Mouse (Mus musculus): Measurements from ENCODE around the gene Ergic3. TPM values are rescaled to one million over a fixed set of nuclear protein-coding genes. Genes with fewer than 3 reads are reported as not detected.

Gene Ergic3
- polyA plus RNA-seq, 1 experiment: 372 TPM

DNA sequence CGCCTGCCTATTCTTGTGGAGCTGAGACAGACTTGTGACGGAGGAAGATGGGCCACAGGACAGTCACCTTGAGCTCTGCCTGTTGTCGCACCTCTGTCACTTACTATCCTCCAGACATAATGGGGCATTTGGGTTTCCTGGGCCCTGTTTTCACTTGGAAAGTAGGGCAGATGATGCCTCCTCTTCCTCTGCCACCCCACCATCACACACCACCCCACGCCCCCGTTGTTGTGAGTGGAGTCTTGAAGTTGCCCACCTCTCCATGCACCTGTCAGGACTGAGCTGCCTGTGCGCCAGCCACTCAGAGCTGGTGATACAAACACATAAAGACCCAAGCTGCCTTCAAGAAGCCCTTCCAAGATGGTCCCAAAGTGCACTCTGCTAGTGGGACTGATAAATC is 20.7 kb upstream of the Ergic3 start:
- Histone ChIP-seq H3K27me3 (ENCODE audit: control insufficient read depth, insufficient read depth, insufficient read length) (no peaks in the 10 kb centered on the region), H3K4me3 (no peak overlapping the region), H3K36me3 (ENCODE audit: control insufficient read depth, insufficient read depth) (peaks cover 3% of the 10 kb centered on the region), H3K4me2 (ENCODE audit: low read depth) (no peak overlapping the region), H3K79me2 (ENCODE audit: control insufficient read depth, insufficient read depth) (no peaks in the 10 kb centered on the region), H3ac (ENCODE audit: control insufficient read depth, insufficient read length) (no peak overlapping the region)
- TF ChIP-seq MAX (IDR thresholded peaks at IDR 0.05; ENCODE audit: low read depth) (no peak), E2F4 (IDR thresholded peaks at IDR 0.05; ENCODE audit: insufficient read depth) (no peak), TCF3 (IDR thresholded peaks at IDR 0.05; ENCODE audit: insufficient read length, low read depth) (no peak), POLR2AphosphoS2 (IDR thresholded peaks at IDR 0.05; ENCODE audit: insufficient read length, low read depth) (no peak), MYOG (IDR thresholded peaks at IDR 0.05; ENCODE audit: control insufficient read depth in 1 of 3, insufficient read depth in 1 of 3, insufficient read length in 2 of 3, low read depth in 2 of 3) (no peak), USF1 (IDR thresholded peaks at IDR 0.05; ENCODE audit: low read depth) (no peak), CEBPB (IDR thresholded peaks at IDR 0.05; ENCODE audit: insufficient read depth, poor library complexity, severe bottlenecking) (no peak), POLR2A (IDR thresholded peaks at IDR 0.05; ENCODE audit: insufficient read length, low read depth) (no peak), MYOD1 (IDR thresholded peaks at IDR 0.05; ENCODE audit: control insufficient read depth in 1 of 3, insufficient read length in 2 of 3, low read depth in 2 of 3) (no peak)

- Histone ChIP-seq H3K27me3 (ENCODE audit: control insufficient read depth, insufficient read depth, insufficient read length) (no peaks in the 10 kb centered on the region), H3K4me2 (ENCODE audit: low read depth) (no peak overlapping the region), H3K4me3 (no peak overlapping the region), H3K36me3 (ENCODE audit: control insufficient read depth, insufficient read depth) (no peaks in the 10 kb centered on the region), H3ac (ENCODE audit: control insufficient read depth, insufficient read length) (no peak overlapping the region), H3K79me2 (ENCODE audit: control insufficient read depth, insufficient read depth) (no peaks in the 10 kb centered on the region)
- TF ChIP-seq MYOD1 (IDR thresholded peaks at IDR 0.05; ENCODE audit: control insufficient read depth in 1 of 3, insufficient read length in 2 of 3, low read depth in 2 of 3) (no peak), TCF3 (IDR thresholded peaks at IDR 0.05; ENCODE audit: insufficient read length, low read depth) (no peak), CEBPB (IDR thresholded peaks at IDR 0.05; ENCODE audit: insufficient read depth, poor library complexity, severe bottlenecking) (no peak), MAX (IDR thresholded peaks at IDR 0.05; ENCODE audit: low read depth) (no peak), REST (IDR thresholded peaks at IDR 0.05; ENCODE audit: insufficient read depth, insufficient read length) (no peak), SRF (IDR thresholded peaks at IDR 0.05; ENCODE audit: control insufficient read depth, insufficient read length, low read depth) (no peak), TCF12 (IDR thresholded peaks at IDR 0.05; ENCODE audit: insufficient read depth, poor library complexity, severe bottlenecking) (no peak), POLR2AphosphoS2 (IDR thresholded peaks at IDR 0.05; ENCODE audit: insufficient read length, low read depth) (no peak), POLR2A (IDR thresholded peaks at IDR 0.05; ENCODE audit: insufficient read length, low read depth) (no peak), USF1 (IDR thresholded peaks at IDR 0.05; ENCODE audit: low read depth) (no peak), E2F4 (IDR thresholded peaks at IDR 0.05; ENCODE audit: insufficient read depth) (no peak), MYOG (IDR thresholded peaks at IDR 0.05; ENCODE audit: control insufficient read depth in 1 of 3, insufficient read depth in 1 of 3, insufficient read length in 2 of 3, low read depth in 2 of 3) (no peak)
These were observed 18.8 kb upstream of the Ergic3 start for GRCm38 (mm10) chr2:155989085-155989484.

DNA sequence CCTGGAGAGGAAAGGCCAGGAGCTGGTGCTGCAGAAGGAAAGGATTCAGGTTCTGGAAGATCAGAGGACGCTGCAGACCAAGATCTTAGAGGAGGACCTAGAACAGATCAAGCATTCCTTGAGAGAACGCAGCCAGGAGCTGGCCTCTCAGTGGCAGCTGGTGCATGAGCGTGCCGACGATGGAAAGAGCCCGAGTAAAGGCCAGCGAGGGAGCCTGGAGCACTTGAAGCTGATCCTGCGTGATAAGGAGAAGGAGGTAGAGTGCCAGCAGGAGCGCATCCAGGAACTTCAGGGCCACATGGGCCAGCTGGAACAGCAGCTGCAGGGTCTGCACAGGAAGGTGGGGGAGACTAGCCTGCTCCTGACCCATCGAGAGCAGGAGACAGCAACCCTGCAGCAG is 16.7 kb upstream of the Ergic3 start:
- Histone ChIP-seq H3K79me2 (ENCODE audit: control insufficient read depth, insufficient read depth) (no peaks in the 10 kb centered on the region), H3K4me3 (no peak overlapping the region), H3ac (ENCODE audit: control insufficient read depth, insufficient read length) (no peak overlapping the region), H3K4me2 (ENCODE audit: low read depth) (no peak overlapping the region), H3K36me3 (ENCODE audit: control insufficient read depth, insufficient read depth) (no peaks in the 10 kb centered on the region), H3K27me3 (ENCODE audit: control insufficient read depth, insufficient read depth, insufficient read length) (no peaks in the 10 kb centered on the region)
- TF ChIP-seq POLR2AphosphoS2 (IDR thresholded peaks at IDR 0.05; ENCODE audit: insufficient read length, low read depth) (no peak), POLR2A (IDR thresholded peaks at IDR 0.05; ENCODE audit: insufficient read length, low read depth) (no peak), MYOD1 (IDR thresholded peaks at IDR 0.05; ENCODE audit: control insufficient read depth in 1 of 3, insufficient read length in 2 of 3, low read depth in 2 of 3) (no peak), USF1 (IDR thresholded peaks at IDR 0.05; ENCODE audit: low read depth) (no peak), TCF3 (IDR thresholded peaks at IDR 0.05; ENCODE audit: insufficient read length, low read depth) (no peak), CEBPB (IDR thresholded peaks at IDR 0.05; ENCODE audit: insufficient read depth, poor library complexity, severe bottlenecking) (no peak), REST (IDR thresholded peaks at IDR 0.05; ENCODE audit: insufficient read depth, insufficient read length) (no peak), MAX (IDR thresholded peaks at IDR 0.05; ENCODE audit: low read depth) (no peak), SRF (IDR thresholded peaks at IDR 0.05; ENCODE audit: control insufficient read depth, insufficient read length, low read depth) (no peak), MYOG (IDR thresholded peaks at IDR 0.05; ENCODE audit: control insufficient read depth in 1 of 3, insufficient read depth in 1 of 3, insufficient read length in 2 of 3, low read depth in 2 of 3) (no peak), E2F4 (IDR thresholded peaks at IDR 0.05; ENCODE audit: insufficient read depth) (no peak), TCF12 (IDR thresholded peaks at IDR 0.05; ENCODE audit: insufficient read depth, poor library complexity, severe bottlenecking) (no peak)

DNA sequence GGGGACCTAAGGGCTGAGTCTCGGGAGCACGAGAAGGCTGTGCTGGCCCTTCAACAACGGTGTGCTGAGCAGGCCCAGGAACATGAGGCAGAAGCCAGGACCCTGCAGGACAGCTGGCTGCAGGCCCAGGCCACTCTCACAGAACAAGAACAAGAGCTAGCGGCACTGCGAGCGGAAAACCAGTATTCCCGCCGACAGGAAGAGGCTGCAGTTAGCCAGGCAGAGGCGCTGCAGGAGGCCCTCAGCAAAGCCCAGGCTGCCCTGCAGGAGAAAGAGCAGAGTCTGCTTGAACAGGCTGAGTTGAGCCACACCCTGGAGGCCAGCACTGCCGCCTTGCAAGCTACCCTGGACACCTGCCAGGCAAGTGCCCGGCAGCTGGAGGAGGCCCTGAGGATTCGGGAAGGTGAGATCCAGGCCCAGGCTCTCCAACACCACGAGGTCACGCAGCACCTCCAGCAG is 16.0 kb upstream of the Ergic3 start:
- TF ChIP-seq MYOG (IDR thresholded peaks at IDR 0.05; ENCODE audit: control insufficient read depth in 1 of 3, insufficient read depth in 1 of 3, insufficient read length in 2 of 3, low read depth in 2 of 3): peak in 1 of 3 experiments; percentile 28
- TF ChIP-seq REST (IDR thresholded peaks at IDR 0.05; ENCODE audit: insufficient read depth, insufficient read length): no peak
- TF ChIP-seq SRF (IDR thresholded peaks at IDR 0.05; ENCODE audit: control insufficient read depth, insufficient read length, low read depth): no peak
- H3K36me3 ChIP-seq (ENCODE audit: control insufficient read depth, insufficient read depth): no peaks in the 10 kb centered on the region
- no peaks in the 10 kb centered on the region for H3K27me3 ChIP-seq (ENCODE audit: control insufficient read depth, insufficient read depth, insufficient read length)
- H3K4me3 ChIP-seq: no peak overlapping the region
- H3K4me2 ChIP-seq (ENCODE audit: low read depth): no peak overlapping the region
- H3ac ChIP-seq (ENCODE audit: control insufficient read depth, insufficient read length): no peak overlapping the region
- no peaks in the 10 kb centered on the region for H3K79me2 ChIP-seq (ENCODE audit: control insufficient read depth, insufficient read depth)

- H3K27me3 ChIP-seq (ENCODE audit: control insufficient read depth, insufficient read depth, insufficient read length): no peaks in the 10 kb centered on the region
- TF ChIP-seq REST (IDR thresholded peaks at IDR 0.05; ENCODE audit: insufficient read depth, insufficient read length) (no peak), TCF3 (IDR thresholded peaks at IDR 0.05; ENCODE audit: insufficient read length, low read depth) (no peak), SRF (IDR thresholded peaks at IDR 0.05; ENCODE audit: control insufficient read depth, insufficient read length, low read depth) (no peak), MAX (IDR thresholded peaks at IDR 0.05; ENCODE audit: low read depth) (no peak), MYOD1 (IDR thresholded peaks at IDR 0.05; ENCODE audit: control insufficient read depth in 1 of 3, insufficient read length in 2 of 3, low read depth in 2 of 3) (no peak), CEBPB (IDR thresholded peaks at IDR 0.05; ENCODE audit: insufficient read depth, poor library complexity, severe bottlenecking) (no peak), USF1 (IDR thresholded peaks at IDR 0.05; ENCODE audit: low read depth) (no peak), MYOG (IDR thresholded peaks at IDR 0.05; ENCODE audit: control insufficient read depth in 1 of 3, insufficient read depth in 1 of 3, insufficient read length in 2 of 3, low read depth in 2 of 3) (no peak), E2F4 (IDR thresholded peaks at IDR 0.05; ENCODE audit: insufficient read depth) (no peak), POLR2AphosphoS2 (IDR thresholded peaks at IDR 0.05; ENCODE audit: insufficient read length, low read depth) (no peak), POLR2A (IDR thresholded peaks at IDR 0.05; ENCODE audit: insufficient read length, low read depth) (no peak), TCF12 (IDR thresholded peaks at IDR 0.05; ENCODE audit: insufficient read depth, poor library complexity, severe bottlenecking) (no peak)
- no peak overlapping the region for H3K4me2 ChIP-seq (ENCODE audit: low read depth)
- peaks cover 9% of the 10 kb centered on the region for H3K79me2 ChIP-seq (ENCODE audit: control insufficient read depth, insufficient read depth)
- peaks cover 3% of the 10 kb centered on the region for H3K36me3 ChIP-seq (ENCODE audit: control insufficient read depth, insufficient read depth)
- H3ac ChIP-seq (ENCODE audit: control insufficient read depth, insufficient read length): no peak overlapping the region
- no peak overlapping the region for H3K4me3 ChIP-seq
These were observed 2.5 kb upstream of the Ergic3 start for GRCm38 (mm10) chr2:156005393-156005792.

Measured in myocyte (in vitro differentiated cells).